Mouse (Mus musculus): ENCODE measurements around the gene Prdm11. TPM values are rescaled to one million over a fixed set of nuclear protein-coding genes. Genes with fewer than 3 reads are reported as not detected.
A peak's percentile ranks its signal among the peaks of the same experiment; 100 is the strongest.

Prdm11 gene
- total and polyA plus RNA-seq, 2 experiments: 0.46 to 0.73 TPM

DNA sequence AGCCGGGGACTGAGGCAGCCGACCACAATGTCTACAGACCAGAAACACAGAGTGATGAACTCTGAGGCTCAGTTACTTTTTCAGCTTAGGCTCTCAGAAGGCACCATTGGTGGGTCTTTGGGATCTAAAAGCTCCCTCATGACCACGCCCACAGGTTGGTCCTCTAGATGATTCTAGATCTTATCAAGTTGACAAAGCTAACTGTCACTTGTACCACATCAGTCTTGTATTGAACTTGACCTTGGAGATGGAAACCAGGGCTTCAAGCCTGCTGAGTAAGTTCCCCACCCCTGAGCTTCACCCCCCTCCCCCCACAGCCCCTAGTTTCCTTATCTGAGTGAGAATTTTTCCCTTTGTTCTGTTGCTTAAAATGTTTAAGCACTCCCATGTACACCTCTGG is 101.6 kb downstream of the Prdm11 start:
- no peak overlapping the region for H3K27ac ChIP-seq (replicated peaks; ENCODE audit: insufficient read depth, low read depth, low read length)
- H3K36me3 ChIP-seq (ENCODE audit: control insufficient read depth, insufficient read depth, low read length): no peaks in the 10 kb centered on the region
- no peaks in the 10 kb centered on the region for H3K79me2 ChIP-seq (ENCODE audit: control insufficient read depth, insufficient read depth, low read length)
- no peaks in the 10 kb centered on the region for H3K4me1 ChIP-seq (ENCODE audit: control insufficient read depth, insufficient read depth, low read length)
- no peak for TF ChIP-seq POLR2A (IDR thresholded peaks at IDR 0.05; ENCODE audit: extremely low read depth, insufficient read depth, low read length)
- no peak for TF ChIP-seq CTCF (IDR thresholded peaks at IDR 0.05; ENCODE audit: low read depth, low read length)
- H3K27me3 ChIP-seq (ENCODE audit: control insufficient read depth, insufficient read depth, low read length): no peaks in the 10 kb centered on the region
- no peak for DNase-seq (ENCODE audit: extremely low read depth, low read depth, low spot score)
- WGBS: 80% methylated on average over 3 of the region's 3 CpGs
- H3K4me3 ChIP-seq (ENCODE audit: insufficient read depth, low read depth, low read length): no peak overlapping the region
- H3K9ac ChIP-seq (ENCODE audit: low read depth, low read length): no peak overlapping the region

- no peak overlapping the region for H3K9ac ChIP-seq (ENCODE audit: low read depth, low read length)
- DNase-seq (ENCODE audit: extremely low read depth, low read depth, low spot score): peak; percentile 37
- 30% methylated on average over 3 of the region's 3 CpGs for WGBS
These were observed 102.6 kb downstream of the Prdm11 start for GRCm38 (mm10) chr2:92943406-92943805.

DNA sequence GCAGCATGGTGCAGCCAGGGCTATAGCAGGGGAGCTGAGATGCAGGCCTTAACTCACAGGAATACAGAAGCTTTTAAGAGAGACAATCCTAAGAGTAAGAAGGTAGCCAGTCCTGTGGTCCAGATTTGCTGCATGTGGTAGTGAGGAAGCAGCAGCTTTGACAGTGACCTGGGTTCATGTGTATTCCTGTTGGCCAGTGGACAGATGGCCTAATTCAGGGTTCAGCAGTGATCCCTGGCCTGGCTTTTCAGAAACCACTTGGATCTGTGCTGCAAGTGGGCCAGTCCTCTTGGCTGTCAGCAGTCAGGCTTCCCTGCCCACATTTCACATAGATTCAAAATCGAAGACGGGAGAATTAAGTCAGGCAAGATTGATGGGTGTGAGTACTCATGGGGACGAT is 104.5 kb downstream of the Prdm11 start:
- no peak for DNase-seq (ENCODE audit: extremely low read depth, low read depth, low spot score)
- Histone ChIP-seq H3K27ac (replicated peaks; ENCODE audit: insufficient read depth, low read depth, low read length) (no peak overlapping the region), H3K36me3 (ENCODE audit: control insufficient read depth, insufficient read depth, low read length) (no peaks in the 10 kb centered on the region), H3K9ac (ENCODE audit: low read depth, low read length) (no peak overlapping the region), H3K79me2 (ENCODE audit: control insufficient read depth, insufficient read depth, low read length) (no peaks in the 10 kb centered on the region), H3K27me3 (ENCODE audit: control insufficient read depth, insufficient read depth, low read length) (no peaks in the 10 kb centered on the region), H3K4me1 (ENCODE audit: control insufficient read depth, insufficient read depth, low read length) (no peaks in the 10 kb centered on the region), H3K4me3 (ENCODE audit: insufficient read depth, low read depth, low read length) (no peak overlapping the region)
- WGBS: 84% methylated on average over 3 of the region's 3 CpGs
- no peak for TF ChIP-seq CTCF (IDR thresholded peaks at IDR 0.05; ENCODE audit: low read depth, low read length)
- no peak for TF ChIP-seq POLR2A (IDR thresholded peaks at IDR 0.05; ENCODE audit: extremely low read depth, insufficient read depth, low read length)

More at GRCm38 (mm10) chr2:92943406-92943805, 102.6 kb downstream of the Prdm11 start:
- TF ChIP-seq POLR2A (IDR thresholded peaks at IDR 0.05; ENCODE audit: extremely low read depth, insufficient read depth, low read length) (no peak), CTCF (IDR thresholded peaks at IDR 0.05; ENCODE audit: low read depth, low read length) (no peak)
- H3K4me3 ChIP-seq (ENCODE audit: insufficient read depth, low read depth, low read length): no peak overlapping the region
- H3K79me2 ChIP-seq (ENCODE audit: control insufficient read depth, insufficient read depth, low read length): no peaks in the 10 kb centered on the region
- no peaks in the 10 kb centered on the region for H3K36me3 ChIP-seq (ENCODE audit: control insufficient read depth, insufficient read depth, low read length)
- H3K4me1 ChIP-seq (ENCODE audit: control insufficient read depth, insufficient read depth, low read length): no peaks in the 10 kb centered on the region
- no peaks in the 10 kb centered on the region for H3K27me3 ChIP-seq (ENCODE audit: control insufficient read depth, insufficient read depth, low read length)
- H3K27ac ChIP-seq (replicated peaks; ENCODE audit: insufficient read depth, low read depth, low read length): no peak overlapping the region

DNA sequence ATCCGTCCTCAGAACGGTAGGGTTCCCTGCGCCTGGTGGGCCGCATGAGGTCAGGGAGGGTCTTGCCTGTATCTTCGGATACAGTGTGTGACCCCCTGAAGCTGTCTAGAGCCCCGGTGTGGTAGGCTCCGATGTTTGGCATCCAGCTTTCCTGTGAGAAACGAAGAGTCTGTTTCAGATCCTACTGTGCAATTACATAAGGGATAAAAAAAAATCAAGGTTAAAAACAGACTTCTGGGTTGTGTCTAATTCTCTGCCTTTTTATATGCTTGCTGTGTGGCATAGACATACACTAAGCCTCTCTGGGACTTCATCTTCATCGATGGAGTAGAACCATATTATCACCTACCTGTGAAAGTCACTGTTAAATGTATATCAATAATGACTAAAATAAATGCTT is 105.0 kb downstream of the Prdm11 start:
- H3K4me1 ChIP-seq (ENCODE audit: control insufficient read depth, insufficient read depth, low read length): no peaks in the 10 kb centered on the region
- H3K9ac ChIP-seq (ENCODE audit: low read depth, low read length): no peak overlapping the region
- 87% methylated on average over 9 of the region's 9 CpGs for WGBS
- H3K36me3 ChIP-seq (ENCODE audit: control insufficient read depth, insufficient read depth, low read length): no peaks in the 10 kb centered on the region
- H3K79me2 ChIP-seq (ENCODE audit: control insufficient read depth, insufficient read depth, low read length): no peaks in the 10 kb centered on the region
- no peaks in the 10 kb centered on the region for H3K27me3 ChIP-seq (ENCODE audit: control insufficient read depth, insufficient read depth, low read length)
- H3K27ac ChIP-seq (replicated peaks; ENCODE audit: insufficient read depth, low read depth, low read length): no peak overlapping the region
- no peak overlapping the region for H3K4me3 ChIP-seq (ENCODE audit: insufficient read depth, low read depth, low read length)
- TF ChIP-seq CTCF (IDR thresholded peaks at IDR 0.05; ENCODE audit: low read depth, low read length) (no peak), POLR2A (IDR thresholded peaks at IDR 0.05; ENCODE audit: extremely low read depth, insufficient read depth, low read length) (no peak)
- DNase-seq (ENCODE audit: extremely low read depth, low read depth, low spot score): no peak

GRCm38 (mm10) chr2:92938827-92939226 is 107.1 kb downstream of the Prdm11 start:
- no peaks in the 10 kb centered on the region for H3K4me1 ChIP-seq (ENCODE audit: control insufficient read depth, insufficient read depth, low read length)

GRCm38 (mm10) chr2:92938063-92938462 is 107.9 kb downstream of the Prdm11 start:
- WGBS: 89% methylated on average over 5 of the region's 5 CpGs
- Histone ChIP-seq H3K27me3 (ENCODE audit: control insufficient read depth, insufficient read depth, low read length) (no peaks in the 10 kb centered on the region), H3K36me3 (ENCODE audit: control insufficient read depth, insufficient read depth, low read length) (no peaks in the 10 kb centered on the region), H3K9ac (ENCODE audit: low read depth, low read length) (no peak overlapping the region), H3K4me1 (ENCODE audit: control insufficient read depth, insufficient read depth, low read length) (no peaks in the 10 kb centered on the region), H3K79me2 (ENCODE audit: control insufficient read depth, insufficient read depth, low read length) (no peaks in the 10 kb centered on the region), H3K27ac (replicated peaks; ENCODE audit: insufficient read depth, low read depth, low read length) (no peak overlapping the region), H3K4me3 (ENCODE audit: insufficient read depth, low read depth, low read length) (no peak overlapping the region)
- no peak for TF ChIP-seq POLR2A (IDR thresholded peaks at IDR 0.05; ENCODE audit: extremely low read depth, insufficient read depth, low read length)
- no peak for TF ChIP-seq CTCF (IDR thresholded peaks at IDR 0.05; ENCODE audit: low read depth, low read length)
- DNase-seq (ENCODE audit: extremely low read depth, low read depth, low spot score): no peak

More at GRCm38 (mm10) chr2:92938827-92939226, 107.1 kb downstream of the Prdm11 start:
- TF ChIP-seq CTCF (IDR thresholded peaks at IDR 0.05; ENCODE audit: low read depth, low read length): no peak
- no peak for TF ChIP-seq POLR2A (IDR thresholded peaks at IDR 0.05; ENCODE audit: extremely low read depth, insufficient read depth, low read length)
- Histone ChIP-seq H3K4me3 (ENCODE audit: insufficient read depth, low read depth, low read length) (no peak overlapping the region), H3K9ac (ENCODE audit: low read depth, low read length) (no peak overlapping the region), H3K27me3 (ENCODE audit: control insufficient read depth, insufficient read depth, low read length) (no peaks in the 10 kb centered on the region), H3K27ac (replicated peaks; ENCODE audit: insufficient read depth, low read depth, low read length) (no peak overlapping the region), H3K36me3 (ENCODE audit: control insufficient read depth, insufficient read depth, low read length) (no peaks in the 10 kb centered on the region), H3K79me2 (ENCODE audit: control insufficient read depth, insufficient read depth, low read length) (no peaks in the 10 kb centered on the region)
- no peak for DNase-seq (ENCODE audit: extremely low read depth, low read depth, low spot score)
- 93% methylated on average over 7 of the region's 7 CpGs for WGBS
